Mouse (Mus musculus) kidney, embryonic 16.5 days (tissue): ENCODE data around the gene Foxr1. TPM values are rescaled to one million over a fixed set of nuclear protein-coding genes. Genes with fewer than 3 reads are reported as not detected.
"Not testable (repeated sequence)": the region's sequence is repeated elsewhere in the genome, so short reads cannot be mapped to it uniquely, and the experiment has no call there.

ENCODE experiments used
- ATAC-seq: fragments of 200-750 bp; cut with Nextera tagmentation; 2 replicates; pipeline ENCODE4 v1.8.0; 2017; ENCODE audit warnings: moderate TSS enrichment; ENCODE audit not compliant: low FRiP score, low TSS enrichment
- H3K27ac ChIP-seq: fragments of 300-500 bp; sonication (generic); 2 replicates; pipeline ENCODE4 v1.5.1; 2014; ENCODE audit warnings: low read length
- H3K27me3 ChIP-seq: fragments of 300-500 bp; sonication (generic); 2 replicates; pipeline ENCODE4 v1.6.1; 2014; ENCODE audit warnings: low read length, control low read depth, mixed read lengths; ENCODE audit not compliant: insufficient read depth
- H3K36me3 ChIP-seq: fragments of 300-500 bp; sonication (generic); 2 replicates; pipeline ENCODE4 v1.6.1; 2014; ENCODE audit warnings: low read length, control low read depth, mixed read lengths; ENCODE audit not compliant: insufficient read depth
- H3K4me1 ChIP-seq: fragments of 300-500 bp; sonication (generic); 2 replicates; pipeline ENCODE4 v1.6.1; 2014; ENCODE audit warnings: low read length, control low read depth, mixed read lengths; ENCODE audit not compliant: insufficient read depth
- H3K4me2 ChIP-seq: fragments of 300-500 bp; sonication (generic); replicated peaks from 2 replicates; pipeline ENCODE4 v1.6.1; 2014; ENCODE audit warnings: low read depth, low read length
- H3K4me3 ChIP-seq: fragments of 300-500 bp; sonication (generic); 2 replicates; pipeline ENCODE4 v1.5.1; 2014; ENCODE audit warnings: mild to moderate bottlenecking, low read length
- H3K9ac ChIP-seq: fragments of 300-500 bp; sonication (generic); replicated peaks from 2 replicates; pipeline ENCODE4 v1.6.1; 2014; ENCODE audit warnings: low read length
- H3K9me3 ChIP-seq: fragments of 300-500 bp; sonication (generic); 2 replicates; pipeline ENCODE4 v1.6.1; 2016; ENCODE audit warnings: low read length, control low read depth
- WGBS: fragments of 180-500 bp; shearing (Covaris S2); extraction: QIAGEN DNeasy Blood & Tissue Kit; methylation state at CpG from one replicate; pipeline ENCODE4 v1.1.7; 2014; 5-methylcytosine and 5-hydroxymethylcytosine counted together
- polyA plus RNA-seq: library from polyadenylated mRNA; unstranded; fragments of >200 nt; fragmentation: Nextera tagmentation; extraction: Ambion mirVana; gene quantifications from 2 replicates; pipeline ENCODE4 v1.2.1, GENCODE M21; 2015

Foxr1 gene
- polyA plus RNA-seq, 1 experiment from 2014 or later, result not detected

- Histone ChIP-seq H3K27ac (no peak overlapping the region), H3K4me3 (no peak overlapping the region; the same call in 1 of the 2 replicates)
- ATAC-seq, result peak; percentile 91
Observed at GRCm38 (mm10) chr9:44454132-44454890, 13.4 kb upstream of the Foxr1 start.

GRCm38 (mm10) chr9:44450387-44450786 lies 9.5 kb upstream of the Foxr1 start:
- no peaks in the 10 kb centered on the region for H3K4me1 ChIP-seq
- peaks cover 8% of the 10 kb centered on the region; the same call in 1 of the 2 replicates for H3K27me3 ChIP-seq
- H3K9me3 ChIP-seq, result no peaks in the 10 kb centered on the region
- no peak overlapping the region for H3K9ac ChIP-seq
- no peaks in the 10 kb centered on the region for H3K36me3 ChIP-seq
- no peak for ATAC-seq
- H3K27ac ChIP-seq, result no peak overlapping the region
- H3K4me3 ChIP-seq, result no peak overlapping the region
- H3K4me2 ChIP-seq, result no peak overlapping the region

More at GRCm38 (mm10) chr9:44454132-44454890, 13.4 kb upstream of the Foxr1 start:
- Histone ChIP-seq H3K36me3 (no peaks in the 10 kb centered on the region), H3K4me2 (peak overlapping the region; percentile 37), H3K27me3 (peaks cover 12% of the 10 kb centered on the region; the same call in 1 of the 2 replicates), H3K4me1 (0 out of 2 replicates have a peak, but pooled peaks cover 2% of the 10 kb centered on the region), H3K9me3 (no peaks in the 10 kb centered on the region), H3K9ac (0 out of 2 replicates have a peak overlapping the region, but pooled peaks have one; percentile 20)
- WGBS, result 6% methylated on average over 14 of the region's 14 CpGs

- H3K9me3 ChIP-seq, H3K27me3 ChIP-seq, H3K36me3 ChIP-seq, H3K27ac ChIP-seq, H3K4me2 ChIP-seq, H3K9ac ChIP-seq, H3K4me1 ChIP-seq, H3K4me3 ChIP-seq, ATAC-seq: not testable (repeated sequence)
- WGBS, result 85% methylated on average over 7 of the region's 7 CpGs
Observed at GRCm38 (mm10) chr9:44444402-44445025, 3.6 kb upstream of the Foxr1 start.

DNA sequence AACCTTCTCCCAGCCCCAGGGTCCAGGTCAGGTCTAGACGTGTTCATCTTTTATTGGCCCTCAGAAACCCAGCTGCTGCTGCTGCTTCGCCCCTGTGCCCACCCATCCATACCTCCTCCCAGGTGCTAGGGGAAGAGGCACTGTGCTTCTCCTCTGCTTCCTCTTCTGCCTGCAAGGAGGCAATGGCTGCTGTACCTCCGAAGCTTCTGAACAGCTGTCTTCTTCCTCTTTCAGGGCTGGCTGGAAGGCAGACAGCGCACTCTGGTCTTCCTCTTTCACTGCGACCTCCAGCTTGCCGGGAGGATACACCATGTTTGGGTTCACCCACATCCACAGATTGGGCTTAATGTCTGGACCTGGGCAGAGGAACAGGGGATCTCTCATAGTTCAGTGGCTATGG lies 5.2 kb downstream of the Foxr1 start:
- H3K4me3 ChIP-seq, result no peak overlapping the region
- no peak for ATAC-seq
- no peaks in the 10 kb centered on the region for H3K9me3 ChIP-seq
- WGBS, result 73% methylated on average over 6 of the region's 6 CpGs
- no peak overlapping the region for H3K4me2 ChIP-seq
- H3K9ac ChIP-seq, result peak overlapping the region; percentile 16; the same call in 1 of the 2 replicates
- no peak overlapping the region for H3K27ac ChIP-seq
- no peaks in the 10 kb centered on the region for H3K27me3 ChIP-seq
- no peaks in the 10 kb centered on the region for H3K36me3 ChIP-seq
- H3K4me1 ChIP-seq, result no peaks in the 10 kb centered on the region

DNA sequence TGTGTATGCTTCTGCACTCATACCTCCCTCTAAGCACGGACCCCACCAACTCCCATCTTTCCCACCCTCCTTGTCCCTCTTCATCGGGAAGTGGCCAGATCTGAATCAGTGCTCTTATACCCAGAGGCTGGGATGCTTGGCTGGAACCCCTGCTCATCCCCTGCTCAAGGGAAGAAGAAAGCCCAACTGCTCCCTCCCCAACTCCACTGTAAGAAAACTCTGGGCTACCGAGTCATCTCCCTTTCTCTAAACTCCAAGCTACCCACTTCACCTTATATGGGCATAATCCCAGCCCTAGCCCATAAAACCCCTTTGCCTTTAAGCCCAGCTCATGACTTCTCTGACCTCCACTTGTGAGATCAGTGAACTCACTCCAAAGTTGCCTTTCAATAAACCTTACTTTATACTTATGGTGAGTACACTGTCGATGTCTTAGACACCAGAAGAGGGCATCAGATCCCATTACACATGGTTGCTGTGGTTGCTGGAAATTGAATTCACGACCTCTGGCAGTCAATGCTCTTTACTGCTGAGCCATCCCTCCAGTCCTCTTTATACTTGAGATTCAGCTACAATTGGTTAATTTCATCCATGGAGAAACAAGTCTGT lies 8.3 kb downstream of the Foxr1 start:
- Histone ChIP-seq H3K9me3 (no peaks in the 10 kb centered on the region), H3K36me3 (no peaks in the 10 kb centered on the region), H3K4me2 (no peak overlapping the region), H3K4me1 (no peaks in the 10 kb centered on the region), H3K27me3 (no peaks in the 10 kb centered on the region), H3K9ac (no peak overlapping the region), H3K4me3 (no peak overlapping the region), H3K27ac (no peak overlapping the region)
- 43% methylated on average over 5 of the region's 5 CpGs for WGBS
- ATAC-seq, result no peak

DNA sequence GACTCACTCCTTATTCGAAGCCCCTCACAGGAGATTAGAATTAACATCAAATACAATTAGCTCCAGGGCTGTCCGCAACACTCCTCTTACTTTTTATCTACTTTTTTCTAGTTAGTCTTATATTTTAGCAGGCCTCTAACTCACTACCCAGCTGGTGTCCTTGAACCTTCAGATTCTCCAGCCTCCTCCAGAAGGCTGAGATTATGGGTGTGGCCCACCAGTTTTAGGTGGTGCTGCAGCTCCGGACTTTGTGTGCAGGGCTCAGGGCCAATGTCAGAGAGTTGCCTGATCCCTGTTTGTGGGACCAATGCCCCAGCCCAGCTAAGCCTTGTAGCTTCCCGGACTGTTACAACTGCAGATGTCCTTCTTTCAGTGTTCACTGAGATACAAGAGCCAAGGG lies 17.4 kb downstream of the Foxr1 start:
- Histone ChIP-seq H3K4me3 (no peak overlapping the region), H3K9me3 (no peaks in the 10 kb centered on the region), H3K36me3 (no peaks in the 10 kb centered on the region), H3K4me2 (no peak overlapping the region), H3K27me3 (no peaks in the 10 kb centered on the region), H3K27ac (no peak overlapping the region), H3K9ac (no peak overlapping the region), H3K4me1 (no peaks in the 10 kb centered on the region)
- no peak for ATAC-seq
- WGBS, result 83% methylated on average over 4 of the region's 4 CpGs

- 0 out of 2 replicates have a peak, but pooled peaks cover 8% of the 10 kb centered on the region for H3K36me3 ChIP-seq
- H3K27me3 ChIP-seq, result no peaks in the 10 kb centered on the region
- H3K4me2 ChIP-seq, result no peak overlapping the region
- no peak overlapping the region for H3K4me3 ChIP-seq
- no peak overlapping the region for H3K27ac ChIP-seq
- H3K9ac ChIP-seq, result no peak overlapping the region
- no peaks in the 10 kb centered on the region for H3K9me3 ChIP-seq
- 67% methylated on average over 5 of the region's 5 CpGs for WGBS
- no peak for ATAC-seq
- peaks cover 6% of the 10 kb centered on the region for H3K4me1 ChIP-seq
Observed at GRCm38 (mm10) chr9:44420280-44420898, 20.5 kb downstream of the Foxr1 start.

DNA sequence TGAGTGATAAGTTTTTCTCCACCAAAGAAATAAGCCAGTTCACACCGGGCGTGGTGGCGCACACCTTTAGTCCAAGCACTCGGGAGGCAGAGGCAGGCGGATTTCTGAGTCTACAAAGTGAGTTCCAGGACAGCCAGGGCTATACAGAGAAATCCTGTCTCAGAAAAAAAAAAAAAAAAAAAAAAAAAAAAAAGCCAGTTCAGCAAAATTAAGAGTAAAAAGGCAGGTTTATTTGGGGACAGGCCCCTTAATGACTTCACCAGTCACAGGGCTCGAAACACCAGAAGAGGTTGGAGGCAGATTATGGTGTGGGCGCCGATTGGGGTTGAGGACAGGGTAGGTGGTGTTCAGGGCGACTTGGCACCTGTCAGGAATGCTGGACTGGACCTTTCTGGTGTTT lies 21.2 kb downstream of the Foxr1 start:
- not testable (repeated sequence) for H3K9me3 ChIP-seq, H3K27ac ChIP-seq, H3K27me3 ChIP-seq, H3K4me3 ChIP-seq, H3K36me3 ChIP-seq, H3K4me2 ChIP-seq, ATAC-seq, H3K4me1 ChIP-seq, H3K9ac ChIP-seq
- 95% methylated on average over 9 of the region's 9 CpGs for WGBS

DNA sequence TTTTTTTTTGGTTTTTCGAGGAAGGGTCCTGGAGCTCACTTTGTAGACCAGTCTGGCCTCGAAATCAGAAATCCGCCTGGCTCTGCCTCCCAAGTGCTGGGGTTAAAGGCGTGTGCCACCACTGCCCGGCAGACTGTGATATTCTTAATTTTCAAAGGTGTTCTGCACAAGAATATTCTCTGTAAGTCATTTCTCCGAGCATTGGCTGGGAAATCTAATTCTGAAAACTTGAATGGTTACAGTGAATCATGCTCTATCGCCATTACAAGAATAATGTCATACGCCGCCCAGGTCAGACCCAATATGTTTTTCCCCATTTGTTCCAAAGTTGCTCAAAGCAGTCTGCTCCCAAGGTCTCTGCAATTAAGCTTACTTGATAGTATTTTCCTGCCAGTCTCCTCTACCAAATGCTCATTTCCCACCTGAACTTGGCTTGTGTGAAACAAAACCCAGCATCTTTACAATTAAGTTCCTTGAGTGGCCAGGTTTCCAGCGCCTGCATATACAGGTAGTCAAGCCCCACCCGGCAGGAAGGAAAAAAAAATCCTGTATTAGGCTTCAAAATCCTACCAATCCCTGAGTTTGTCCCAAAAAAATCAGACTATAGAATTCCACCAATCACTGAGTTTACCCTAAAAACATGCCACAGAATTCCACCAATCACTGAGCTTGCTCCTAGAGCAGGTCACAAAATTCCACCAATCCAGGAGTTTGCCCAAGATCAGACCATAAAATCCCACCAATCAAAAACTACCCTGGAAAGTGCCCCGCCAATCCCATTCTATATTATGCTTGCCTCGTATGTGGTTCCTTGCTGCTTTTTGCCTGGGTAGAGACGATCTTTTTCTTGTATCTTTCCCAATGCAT lies 22.2 kb downstream of the Foxr1 start, which contains the start of gene Ccdc84:
Gene Ccdc84, minus strand, starts transcription at position 51 of the 867 bp plus-strand sequence.
- Histone ChIP-seq H3K4me2 (peak within 1 kb of the TSS; percentile 87), H3K9ac (peak within 1 kb of the TSS; percentile 86), H3K36me3 (peaks cover 10% of the 10 kb centered on the region; the same call in 1 of the 2 replicates), H3K4me1 (peaks cover 6% of the 10 kb centered on the region), H3K4me3 (peak within 1 kb of the TSS; percentile 87), H3K27ac (peak within 1 kb of the TSS; percentile 79), H3K9me3 (no peaks in the 10 kb centered on the region), H3K27me3 (no peaks in the 10 kb centered on the region)
- no peak for ATAC-seq
- WGBS, result 73% methylated on average over 14 of the region's 14 CpGs
